Mouse (Mus musculus) hindbrain, embryonic 10.5 days (tissue): Measurements from ENCODE around the gene Mgat5. TPM values are rescaled to one million over a fixed set of nuclear protein-coding genes. Genes with fewer than 3 reads are reported as not detected.
A peak's percentile ranks its signal among the peaks of the same experiment; 100 is the strongest.

ENCODE experiments used
- DNase-seq: peaks from one replicate; pipeline ENCODE4 v3.0.0-alpha.2; 2017; ENCODE audit warnings: low spot score
- H3K27ac ChIP-seq: fragments of 300-500 bp; sonication (generic); 2 replicates; pipeline ENCODE4 v1.5.1; 2016; ENCODE audit warnings: mild to moderate bottlenecking, moderate library complexity
- H3K27me3 ChIP-seq: fragments of 300-500 bp; sonication (generic); 2 replicates; pipeline ENCODE4 v1.6.1; 2016; ENCODE audit warnings: mild to moderate bottlenecking; ENCODE audit not compliant: poor library complexity, insufficient read depth, severe bottlenecking
- H3K36me3 ChIP-seq: fragments of 300-500 bp; sonication (generic); 2 replicates; pipeline ENCODE4 v1.6.1; 2016; ENCODE audit warnings: mild to moderate bottlenecking, moderate library complexity
- H3K4me1 ChIP-seq: fragments of 300-500 bp; sonication (generic); replicated peaks from 2 replicates; pipeline ENCODE4 v1.6.1; 2016; ENCODE audit warnings: mild to moderate bottlenecking
- H3K4me3 ChIP-seq: fragments of 300-500 bp; sonication (generic); 2 replicates; pipeline ENCODE4 v1.5.1; 2016; ENCODE audit warnings: mild to moderate bottlenecking, moderate library complexity
- H3K9me3 ChIP-seq: fragments of 300-500 bp; sonication (generic); 2 replicates; pipeline ENCODE4 v1.6.1; 2016; ENCODE audit warnings: mild to moderate bottlenecking, moderate library complexity
- WGBS: fragments of 180-500 bp; shearing (Covaris S2); methylation state at CpG from one replicate; pipeline ENCODE4 v1.1.7; 2016; 5-methylcytosine and 5-hydroxymethylcytosine counted together
- polyA plus RNA-seq: library from polyadenylated mRNA; unstranded; fragments of >200 nt; fragmentation: Nextera tagmentation; extraction: Ambion mirVana; gene quantifications from 2 replicates; pipeline ENCODE4 v1.2.1, GENCODE M21; 2016

The Mgat5 gene
- polyA plus RNA-seq, 1 experiment from 2014 or later = 7.0 TPM

GRCm38 (mm10) chr1:127303791-127304190 lies 99.0 kb downstream of the Mgat5 start:
- Histone ChIP-seq H3K4me3 (no peak overlapping the region), H3K36me3 (0 out of 2 replicates have a peak, but pooled peaks cover 8% of the 10 kb centered on the region), H3K27me3 (no peaks in the 10 kb centered on the region), H3K4me1 (0 out of 2 replicates have a peak, but pooled peaks cover 5% of the 10 kb centered on the region), H3K27ac (no peak overlapping the region), H3K9me3 (no peaks in the 10 kb centered on the region)
- 70% methylated on average over 5 of the region's 5 CpGs for WGBS
- no peak for DNase-seq

- no peak for DNase-seq
- Histone ChIP-seq H3K27ac (no peak overlapping the region), H3K36me3 (0 out of 2 replicates have a peak, but pooled peaks cover 8% of the 10 kb centered on the region), H3K4me3 (no peak overlapping the region), H3K27me3 (no peaks in the 10 kb centered on the region), H3K4me1 (0 out of 2 replicates have a peak, but pooled peaks cover 5% of the 10 kb centered on the region), H3K9me3 (no peaks in the 10 kb centered on the region)
- WGBS = 91% methylated on average over 2 of the region's 2 CpGs
These were observed 99.5 kb downstream of the Mgat5 start for GRCm38 (mm10) chr1:127304281-127304680.

- Histone ChIP-seq H3K36me3 (0 out of 2 replicates have a peak, but pooled peaks cover 8% of the 10 kb centered on the region), H3K4me3 (no peak overlapping the region), H3K9me3 (no peaks in the 10 kb centered on the region), H3K27me3 (no peaks in the 10 kb centered on the region), H3K4me1 (0 out of 2 replicates have a peak, but pooled peaks cover 5% of the 10 kb centered on the region), H3K27ac (no peak overlapping the region)
- no peak for DNase-seq
- 88% methylated on average over 2 of the region's 2 CpGs for WGBS
These were observed 100.8 kb downstream of the Mgat5 start for GRCm38 (mm10) chr1:127305582-127305981.

- Histone ChIP-seq H3K27ac (no peak overlapping the region), H3K36me3 (0 out of 2 replicates have a peak, but pooled peaks cover 8% of the 10 kb centered on the region), H3K27me3 (no peaks in the 10 kb centered on the region), H3K4me3 (no peak overlapping the region), H3K4me1 (0 out of 2 replicates have a peak, but pooled peaks cover 5% of the 10 kb centered on the region), H3K9me3 (no peaks in the 10 kb centered on the region)
- no peak for DNase-seq
- WGBS = 88% methylated on average over 20 of the region's 20 CpGs
These were observed 101.4 kb downstream of the Mgat5 start for GRCm38 (mm10) chr1:127306024-127306771.

GRCm38 (mm10) chr1:127307361-127307760 lies 102.5 kb downstream of the Mgat5 start:
- no peaks in the 10 kb centered on the region for H3K27me3 ChIP-seq
- no peak for DNase-seq
- H3K27ac ChIP-seq = no peak overlapping the region
- no peak overlapping the region for H3K4me3 ChIP-seq
- 0 out of 2 replicates have a peak, but pooled peaks cover 5% of the 10 kb centered on the region for H3K4me1 ChIP-seq
- WGBS = 92% methylated on average over 4 of the region's 4 CpGs
- H3K9me3 ChIP-seq = no peaks in the 10 kb centered on the region
- 0 out of 2 replicates have a peak, but pooled peaks cover 8% of the 10 kb centered on the region for H3K36me3 ChIP-seq

GRCm38 (mm10) chr1:127308207-127308725 lies 103.5 kb downstream of the Mgat5 start:
- Histone ChIP-seq H3K27ac (no peak overlapping the region), H3K4me3 (no peak overlapping the region), H3K4me1 (peaks cover 8% of the 10 kb centered on the region), H3K27me3 (no peaks in the 10 kb centered on the region), H3K36me3 (0 out of 2 replicates have a peak, but pooled peaks cover 8% of the 10 kb centered on the region), H3K9me3 (no peaks in the 10 kb centered on the region)
- 88% methylated on average over 7 of the region's 7 CpGs for WGBS
- no peak for DNase-seq

GRCm38 (mm10) chr1:127308989-127309701 lies 104.3 kb downstream of the Mgat5 start:
- H3K36me3 ChIP-seq = 0 out of 2 replicates have a peak, but pooled peaks cover 8% of the 10 kb centered on the region
- H3K9me3 ChIP-seq = no peaks in the 10 kb centered on the region
- H3K27ac ChIP-seq = no peak overlapping the region
- no peaks in the 10 kb centered on the region for H3K27me3 ChIP-seq
- H3K4me1 ChIP-seq = peaks cover 11% of the 10 kb centered on the region
- no peak overlapping the region for H3K4me3 ChIP-seq
- 91% methylated on average over 13 of the region's 13 CpGs for WGBS
- no peak for DNase-seq

- H3K36me3 ChIP-seq = 0 out of 2 replicates have a peak, but pooled peaks cover 8% of the 10 kb centered on the region
- no peak for DNase-seq
- WGBS = 92% methylated on average over 5 of the region's 5 CpGs
These were observed 105.2 kb downstream of the Mgat5 start for GRCm38 (mm10) chr1:127310011-127310410.

GRCm38 (mm10) chr1:127310703-127311102 lies 105.9 kb downstream of the Mgat5 start:
- Histone ChIP-seq H3K27me3 (no peaks in the 10 kb centered on the region), H3K27ac (no peak overlapping the region), H3K4me1 (peaks cover 22% of the 10 kb centered on the region), H3K4me3 (no peak overlapping the region), H3K9me3 (no peaks in the 10 kb centered on the region), H3K36me3 (0 out of 2 replicates have a peak, but pooled peaks cover 8% of the 10 kb centered on the region)
- 93% methylated on average over 3 of the region's 3 CpGs for WGBS
- DNase-seq = no peak

More at GRCm38 (mm10) chr1:127310011-127310410, 105.2 kb downstream of the Mgat5 start:
- Histone ChIP-seq H3K4me1 (peaks cover 20% of the 10 kb centered on the region), H3K27ac (no peak overlapping the region), H3K9me3 (no peaks in the 10 kb centered on the region), H3K27me3 (no peaks in the 10 kb centered on the region), H3K4me3 (no peak overlapping the region)

- H3K27me3 ChIP-seq = no peaks in the 10 kb centered on the region
- H3K4me3 ChIP-seq = no peak overlapping the region
- H3K36me3 ChIP-seq = no peaks in the 10 kb centered on the region
- WGBS = 37% methylated on average over 8 of the region's 8 CpGs
- peak overlapping the region; percentile 66 for H3K27ac ChIP-seq
- no peak for DNase-seq
- H3K4me1 ChIP-seq = peaks cover 28% of the 10 kb centered on the region
- H3K9me3 ChIP-seq = no peaks in the 10 kb centered on the region
These were observed 109.0 kb downstream of the Mgat5 start for GRCm38 (mm10) chr1:127313652-127314350.

- 93% methylated on average over 13 of the region's 13 CpGs for whole genome bisulfite sequencing
- DNase-seq = no peak
- Histone ChIP-seq H3K36me3 (no peaks in the 10 kb centered on the region), H3K27me3 (no peaks in the 10 kb centered on the region), H3K27ac (no peak overlapping the region), H3K9me3 (no peaks in the 10 kb centered on the region), H3K4me1 (peaks cover 35% of the 10 kb centered on the region), H3K4me3 (no peak overlapping the region)
These were observed 111.2 kb downstream of the Mgat5 start for GRCm38 (mm10) chr1:127315763-127316627.
